Mouse (Mus musculus) gastrocnemius, adult 2 months (tissue): ENCODE measurements around the gene Krtap4-7. TPM values are rescaled to one million over a fixed set of nuclear protein-coding genes. Genes with fewer than 3 reads are reported as not detected.
"Not testable (repeated sequence)": the region's sequence is repeated elsewhere in the genome, so short reads cannot be mapped to it uniquely, and the experiment has no call there.

Experiments used
- DNase-seq: peaks from one replicate; pipeline ENCODE4 v3.0.0; 2022
- H3K27ac ChIP-seq: fragments of 200-600 bp; 2 replicates; pipeline ENCODE4 v1.8.1; 2022; ENCODE audit warnings: mild to moderate bottlenecking
- H3K4me3 ChIP-seq: fragments of 200-600 bp; 2 replicates; pipeline ENCODE4 v1.8.1; 2022; ENCODE audit warnings: mild to moderate bottlenecking, moderate library complexity
- CTCF ChIP-seq: fragments of 200-600 bp; IDR thresholded peaks from 2 replicates; pipeline ENCODE4 v1.8.1; 2022; ENCODE audit warnings: antibody characterized with exemption, mild to moderate bottlenecking, moderate library complexity
- intact Hi-C: fragments of 180-260 bp; cut with DNase I; formaldehyde crosslinking; loops from one replicate; pipeline ENCODE4 v1.15.1; 2025
- long read RNA-seq, 2 experiments: library from polyadenylated mRNA; stranded (forward); transcript quantifications; one replicate each; pipeline ENCODE4 v2.0.0; 2021
- total RNA-seq, 2 experiments: library from RNA; stranded (reverse); gene quantifications; 2 replicates each; pipeline ENCODE4 v1.2.3; 2021

Krtap4-7 gene
- not detected for total RNA-seq
- long read RNA-seq, experiment 1 = 0 reads
- long read RNA-seq, experiment 2 = 0 reads

DNA sequence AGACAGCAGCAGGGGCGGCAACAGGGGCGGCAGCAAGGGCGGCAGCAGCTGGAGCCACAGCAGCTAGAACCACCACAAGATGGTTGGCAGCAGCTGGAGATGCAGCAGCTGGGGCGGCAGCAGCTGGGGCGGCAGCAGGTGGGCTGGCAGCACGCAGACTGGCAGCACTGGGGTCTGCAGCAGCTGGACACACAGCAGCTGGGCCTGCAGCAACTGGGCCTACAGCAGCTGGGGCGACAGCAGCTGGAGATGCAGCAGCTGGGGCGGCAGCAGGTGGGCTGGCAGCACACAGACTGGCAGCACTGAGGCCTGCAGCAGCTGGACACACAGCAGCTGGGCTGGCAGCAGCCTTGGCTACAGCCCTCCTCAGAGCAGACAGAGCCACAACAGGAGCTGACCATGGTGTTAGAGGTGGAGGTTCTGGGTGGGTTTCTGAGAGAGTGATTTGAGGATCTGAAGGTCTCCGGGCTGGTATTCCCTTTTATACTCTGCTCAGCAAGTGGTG is at the start of gene Krtap4-7:
Krtap4-7 (minus strand) TSS at position 455 of the 505 bp plus-strand sequence.
- DNase-seq, H3K27ac ChIP-seq, H3K4me3 ChIP-seq, intact Hi-C loops: not testable (repeated sequence)

DNA sequence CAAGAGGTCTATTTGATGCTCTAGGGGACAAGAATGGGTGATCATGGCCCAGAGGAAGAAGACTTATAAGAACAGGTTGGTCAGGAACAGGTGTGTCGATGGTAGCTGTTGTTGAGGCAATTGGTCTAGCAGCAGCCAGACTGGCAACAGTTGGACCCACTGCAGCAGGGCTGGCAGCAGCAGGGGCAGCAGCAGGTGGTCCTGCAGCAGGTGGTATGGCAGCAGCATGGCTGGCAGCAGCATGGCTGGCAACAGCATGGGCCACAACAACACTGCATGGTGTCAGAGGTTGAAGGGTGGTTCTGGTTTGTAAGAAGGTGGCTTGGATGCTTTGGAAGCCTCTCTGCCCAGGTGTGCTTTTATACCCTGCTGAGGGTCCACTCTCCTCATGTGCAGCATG is 46.6 kb upstream of the Krtap4-7 start, which contains the start of gene Gm14190:
Gm14190 (minus strand) TSS at position 278 of the 400 bp plus-strand sequence.
- TF ChIP-seq CTCF = no peak
- intact Hi-C loops = no loop called here

DNA sequence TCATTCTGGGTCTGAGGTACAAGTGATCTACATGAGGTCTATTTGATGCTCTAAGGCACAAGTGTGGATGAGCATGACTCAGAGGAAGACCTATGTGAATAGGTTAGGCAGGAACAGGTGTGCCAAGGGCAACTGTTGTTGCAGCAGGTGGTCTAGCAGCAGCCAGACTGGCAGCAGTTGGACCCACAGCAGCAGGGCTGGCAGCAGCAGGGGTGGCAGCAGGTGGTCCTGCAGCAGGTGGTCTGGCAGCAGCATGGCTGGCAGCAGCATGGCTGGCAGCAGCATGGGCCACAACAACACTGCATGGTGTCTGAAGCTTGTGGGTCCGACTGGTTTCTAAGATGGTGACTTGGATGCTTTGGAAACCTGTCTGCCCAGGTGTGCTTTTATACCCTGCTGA is 41.3 kb upstream of the Krtap4-7 start:
- H3K27ac ChIP-seq, H3K4me3 ChIP-seq, DNase-seq: not testable (repeated sequence)
- intact Hi-C loops = loop anchor here (2.0 kb wide), 1 partner anchor 40 kb away; no protein-coding TSS in a partner anchor

More for the DNA sequence above, 46.6 kb upstream of the Krtap4-7 start, which contains the start of gene Gm14190:
- DNase-seq = no peak
- Histone ChIP-seq H3K4me3 (no peak within 1 kb of the TSS), H3K27ac (no peak within 1 kb of the TSS)

DNA sequence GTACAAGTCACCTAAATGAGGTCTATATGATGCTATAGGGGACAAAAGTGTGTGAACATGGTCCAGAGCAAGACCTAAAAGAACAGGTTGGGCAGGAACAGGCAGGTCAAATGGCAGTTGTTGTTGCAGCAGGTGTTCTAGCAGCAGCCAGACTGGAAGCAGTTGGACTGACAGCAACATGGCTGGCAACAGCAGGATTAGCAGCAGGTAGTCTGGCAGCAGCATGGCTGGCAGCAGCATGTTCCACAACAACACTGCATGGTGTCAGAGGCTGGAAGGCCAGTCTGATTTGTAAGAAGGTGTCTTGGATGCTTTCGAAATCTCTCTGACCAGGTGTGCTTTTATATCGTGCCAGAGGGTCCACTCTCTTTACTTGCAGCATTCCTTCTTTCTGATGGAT is 39.6 kb upstream of the Krtap4-7 start:
- Histone ChIP-seq H3K4me3 (no peak overlapping the region), H3K27ac (no peak overlapping the region)
- no peak for DNase-seq
- intact Hi-C loops = no loop called here
- TF ChIP-seq CTCF = no peak

DNA sequence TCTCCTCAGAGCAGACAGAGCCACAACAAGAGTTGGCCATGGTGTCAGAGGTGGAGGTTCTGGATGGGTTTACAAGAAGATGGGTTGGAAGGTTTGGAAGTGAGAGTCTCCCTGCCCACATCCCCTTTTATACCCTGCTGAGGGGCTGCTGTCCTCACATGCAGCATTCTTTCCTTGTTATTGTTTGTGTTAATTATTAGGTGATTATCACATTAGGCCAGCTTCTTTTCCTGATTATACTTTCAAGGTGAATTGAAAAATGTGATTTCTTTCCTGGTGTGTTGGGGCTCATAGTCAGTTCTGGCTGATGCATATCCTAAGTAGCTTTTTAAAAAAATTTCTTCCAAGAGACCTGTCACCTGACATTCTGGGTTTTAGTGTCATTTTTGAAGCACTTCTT is 22.0 kb upstream of the Krtap4-7 start, which contains the start of gene Krtap4-6:
Krtap4-6 (minus strand) TSS at position 101 of the 400 bp plus-strand sequence.
- TF ChIP-seq CTCF = no peak
- intact Hi-C loops = no loop called here

DNA sequence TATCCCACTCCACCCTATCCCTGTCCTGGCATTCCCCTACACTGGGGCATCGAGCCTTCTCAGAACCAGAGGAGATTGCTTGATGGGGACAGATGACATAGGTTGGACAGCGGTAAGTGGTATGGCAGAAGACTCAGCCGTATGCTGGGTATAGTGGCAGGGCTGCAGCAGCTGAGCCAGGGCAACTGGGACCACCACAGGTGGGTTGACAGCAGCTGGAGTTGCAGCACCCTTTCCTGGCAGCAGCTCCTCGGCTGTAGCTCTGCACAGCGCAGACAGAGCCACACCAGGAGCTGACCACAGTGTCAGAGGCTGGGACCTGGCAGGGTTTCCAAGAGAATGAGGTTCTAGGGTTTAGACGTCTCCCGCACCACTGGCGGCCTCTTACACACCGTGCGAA is 18.9 kb upstream of the Krtap4-7 start:
- intact Hi-C loops = no loop called here
- Histone ChIP-seq H3K4me3 (no peak overlapping the region), H3K27ac (no peak overlapping the region)
- DNase-seq = no peak
- TF ChIP-seq CTCF = no peak

More for the DNA sequence above, 22.0 kb upstream of the Krtap4-7 start, which contains the start of gene Krtap4-6:
- Histone ChIP-seq H3K27ac (no peak within 1 kb of the TSS), H3K4me3 (no peak within 1 kb of the TSS)
- DNase-seq = no peak

DNA sequence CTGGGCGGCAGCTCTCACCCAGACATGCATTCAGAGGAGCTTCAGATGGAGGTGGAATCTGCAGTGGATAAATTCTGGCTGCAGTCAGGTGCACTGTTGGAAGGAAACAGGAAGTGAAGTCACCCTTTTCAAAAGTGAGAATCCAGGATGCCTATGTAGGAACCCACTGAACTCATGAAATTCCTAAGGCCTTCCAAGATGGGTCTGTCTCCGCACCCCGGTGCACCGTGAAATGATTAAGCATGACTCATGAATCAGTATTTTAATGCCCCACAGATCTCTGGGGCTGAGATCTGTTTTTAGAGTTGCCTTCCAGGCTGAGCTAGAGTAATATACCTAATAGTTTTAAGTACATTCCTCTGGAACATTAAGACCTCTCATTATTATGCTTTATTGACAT is 15.4 kb upstream of the Krtap4-7 start:
- intact Hi-C loops = no loop called here
- no peak overlapping the region for H3K27ac ChIP-seq
- no peak for TF ChIP-seq CTCF
- H3K4me3 ChIP-seq = no peak overlapping the region
- no peak for DNase-seq

DNA sequence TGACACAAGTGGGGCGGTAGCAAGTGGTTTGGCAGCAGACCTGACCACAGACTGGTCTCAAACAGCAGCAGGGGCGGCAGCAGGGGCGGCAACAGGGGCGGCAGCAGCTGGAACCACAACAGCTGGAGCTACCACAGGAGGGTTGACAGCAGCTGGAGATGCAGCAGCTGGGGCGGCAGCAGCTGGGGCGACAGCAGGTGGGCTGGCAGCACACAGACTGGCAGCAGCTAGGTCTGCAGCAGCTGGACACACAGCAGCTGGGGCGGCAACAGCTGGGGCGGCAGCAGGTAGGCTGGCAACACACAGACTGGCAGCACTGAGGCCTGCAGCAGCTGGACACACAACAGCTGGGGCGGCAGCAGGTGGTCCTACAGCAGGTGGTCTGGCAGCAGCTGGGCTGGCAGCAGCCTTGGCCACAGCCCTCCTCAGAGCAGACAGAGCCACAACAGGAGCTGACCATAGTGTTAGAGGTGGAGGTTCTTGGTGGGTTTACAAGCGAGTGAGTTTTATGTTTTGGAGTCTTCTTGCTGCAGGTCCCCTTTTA is 14.7 kb upstream of the Krtap4-7 start, which contains the start of gene Gm11563:
Gm11563 (minus strand) TSS at position 494 of the 544 bp plus-strand sequence.
- DNase-seq, H3K4me3 ChIP-seq, H3K27ac ChIP-seq, intact Hi-C loops: not testable (repeated sequence)

DNA sequence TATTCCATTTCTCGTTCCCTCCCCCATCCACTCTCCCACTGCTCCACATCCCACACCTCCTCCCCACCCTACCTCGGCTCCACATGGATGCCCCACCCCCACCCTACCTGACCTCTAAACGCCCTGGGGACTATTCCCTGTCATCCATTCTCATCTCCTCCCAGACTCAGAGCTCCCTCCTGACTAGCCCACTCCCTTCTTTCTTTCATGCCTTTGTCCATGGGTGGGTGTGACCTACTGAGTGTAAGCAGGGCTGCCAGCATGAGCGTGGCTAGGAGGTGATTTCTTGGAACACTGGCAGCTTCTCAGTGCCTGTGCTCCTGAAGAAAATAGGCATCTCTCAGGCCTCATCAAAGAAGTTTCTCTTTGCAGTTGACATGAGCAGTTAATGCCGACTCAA is 13.2 kb upstream of the Krtap4-7 start:
- no peak overlapping the region for H3K27ac ChIP-seq
- DNase-seq = no peak
- intact Hi-C loops = no loop called here
- no peak for TF ChIP-seq CTCF
- H3K4me3 ChIP-seq = no peak overlapping the region

DNA sequence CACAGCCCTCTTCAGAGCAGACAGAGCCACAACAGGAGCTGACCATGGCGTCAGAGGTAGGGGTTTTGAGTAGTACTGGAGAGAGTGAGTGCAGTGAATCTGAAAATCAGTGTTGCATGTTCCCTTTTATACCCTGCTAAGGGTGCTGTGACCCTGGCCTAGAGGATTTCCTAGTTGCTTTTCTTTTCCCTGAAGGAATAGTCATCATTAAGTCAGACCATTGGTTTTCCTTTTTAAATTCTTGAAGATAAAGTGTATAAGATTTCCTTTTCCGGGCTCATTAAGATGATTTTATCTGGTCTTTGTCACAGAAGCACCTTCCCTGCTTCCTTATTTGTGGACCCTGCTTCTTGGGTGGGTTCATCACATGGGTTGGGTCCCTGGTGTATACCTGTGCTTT is 6.2 kb upstream of the Krtap4-7 start, which contains the start of gene Gm11555:
Gm11555 (minus strand) TSS at position 101 of the 400 bp plus-strand sequence.
- no peak for DNase-seq
- intact Hi-C loops = no loop called here
- H3K27ac ChIP-seq = no peak within 1 kb of the TSS
- no peak for TF ChIP-seq CTCF
- H3K4me3 ChIP-seq = no peak within 1 kb of the TSS

DNA sequence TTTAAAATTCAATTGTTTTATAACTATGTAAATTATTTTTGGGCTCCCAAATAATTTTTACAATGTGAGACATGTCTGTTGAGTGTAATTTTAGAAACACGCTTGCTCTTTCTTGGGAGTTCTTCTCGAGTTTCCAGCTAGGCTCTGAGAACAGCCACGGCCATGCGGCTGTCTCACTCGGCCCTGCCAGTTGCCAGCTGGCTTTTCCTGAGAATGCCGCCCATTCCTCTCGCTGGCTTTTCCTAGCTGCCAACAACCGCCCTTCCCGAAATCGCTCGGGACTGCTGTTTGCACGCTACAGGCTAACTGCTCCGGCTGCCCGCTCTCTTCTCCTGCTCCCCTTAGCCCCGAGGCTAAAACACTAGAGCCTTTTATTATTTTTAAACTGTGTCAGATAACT is 2.6 kb upstream of the Krtap4-7 start:
- DNase-seq = peak; percentile 19
- Histone ChIP-seq H3K27ac (no peak overlapping the region), H3K4me3 (no peak overlapping the region; the same call in 1 of the 2 replicates)
- no peak for TF ChIP-seq CTCF
- intact Hi-C loops = no loop called here

DNA sequence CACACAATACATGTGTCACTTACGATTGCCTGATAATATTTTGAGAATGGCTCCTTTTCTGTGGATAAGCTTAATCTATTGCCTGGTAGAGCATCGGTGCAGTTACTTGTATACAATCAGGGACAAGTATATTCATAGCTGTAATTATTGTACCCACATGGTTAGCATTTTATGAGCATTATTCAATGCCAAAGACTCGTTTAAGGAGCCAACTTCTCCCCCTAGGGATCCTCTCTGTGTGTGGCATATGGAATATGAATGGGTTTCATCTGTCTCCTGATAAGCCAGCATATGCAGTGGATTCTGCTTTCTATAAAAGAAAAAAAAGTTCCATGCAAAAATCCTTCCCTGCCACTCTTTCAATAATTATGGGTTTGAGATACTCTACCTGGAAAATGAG is 462 bp upstream of the Krtap4-7 start:
- no peak for TF ChIP-seq CTCF
- Histone ChIP-seq H3K4me3 (no peak overlapping the region), H3K27ac (no peak overlapping the region)
- DNase-seq = no peak
- intact Hi-C loops = no loop called here

DNA sequence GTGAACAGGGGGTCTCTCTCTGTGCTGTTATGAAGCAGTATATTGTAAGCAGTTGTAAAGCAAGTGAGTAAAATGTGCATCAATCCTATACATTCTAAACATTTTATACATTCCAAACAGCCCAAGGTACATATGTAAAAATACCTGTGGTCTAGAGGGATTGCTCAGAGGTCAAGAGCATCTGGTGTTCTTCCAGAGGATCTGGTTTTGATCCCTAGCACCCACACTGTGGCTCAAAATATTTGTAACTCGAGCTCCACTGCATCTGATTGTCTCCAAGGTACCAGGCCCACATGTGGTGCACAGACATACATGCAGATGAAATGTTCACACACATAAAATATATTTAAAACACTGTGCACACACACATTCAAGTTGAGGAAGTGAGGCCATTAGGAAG is 3.0 kb downstream of the Krtap4-7 start:
- no peak overlapping the region for H3K27ac ChIP-seq
- no peak overlapping the region for H3K4me3 ChIP-seq
- DNase-seq = no peak
- intact Hi-C loops = no loop called here
- no peak for TF ChIP-seq CTCF

DNA sequence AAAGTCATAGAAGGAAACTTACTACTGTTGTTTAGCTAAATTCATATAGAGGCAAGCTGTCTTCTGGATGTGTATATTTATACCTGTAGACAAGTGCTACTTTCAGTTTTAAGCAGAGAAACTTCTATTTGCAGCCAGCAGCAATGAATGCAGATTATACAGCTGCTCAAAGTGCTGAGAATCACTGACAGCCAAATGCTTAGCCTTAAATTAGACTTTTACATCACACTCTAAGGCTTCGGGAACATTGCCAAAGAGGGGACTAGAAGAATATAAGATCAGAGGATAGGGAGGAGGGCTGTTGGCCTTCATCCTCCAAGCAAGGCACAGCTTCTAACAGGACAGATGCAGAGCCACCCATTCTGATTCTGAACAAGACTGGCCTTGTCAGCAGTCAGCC is 6.8 kb downstream of the Krtap4-7 start:
- TF ChIP-seq CTCF = no peak
- no peak for DNase-seq
- H3K27ac ChIP-seq = no peak overlapping the region
- intact Hi-C loops = no loop called here
- no peak overlapping the region for H3K4me3 ChIP-seq
